Mouse (Mus musculus) frontal cortex, adult (tissue): ENCODE measurements at regions not wholly inside any gene's neighbourhood (a gene's known extent, or its start where the extent isn't known, plus 50 kb on each side); places are given as distances from the start of the nearest gene placed in this dataset.

Experiments
- ATAC-seq: cut with Nextera tagmentation; 2 replicates; pipeline ENCODE4 v1.9.2; 2017; ENCODE audit warnings: mild to moderate bottlenecking, moderate library complexity, mixed read lengths; ENCODE audit not compliant: low TSS enrichment

- ATAC-seq: no peak
Measured at GRCm38 (mm10) chr14:25052175-25052574, 406.8 kb upstream of the Zmiz1 start.

GRCm38 (mm10) chr14:25059351-25059750 lies 399.6 kb upstream of the Zmiz1 start:
- no peak for ATAC-seq

DNA sequence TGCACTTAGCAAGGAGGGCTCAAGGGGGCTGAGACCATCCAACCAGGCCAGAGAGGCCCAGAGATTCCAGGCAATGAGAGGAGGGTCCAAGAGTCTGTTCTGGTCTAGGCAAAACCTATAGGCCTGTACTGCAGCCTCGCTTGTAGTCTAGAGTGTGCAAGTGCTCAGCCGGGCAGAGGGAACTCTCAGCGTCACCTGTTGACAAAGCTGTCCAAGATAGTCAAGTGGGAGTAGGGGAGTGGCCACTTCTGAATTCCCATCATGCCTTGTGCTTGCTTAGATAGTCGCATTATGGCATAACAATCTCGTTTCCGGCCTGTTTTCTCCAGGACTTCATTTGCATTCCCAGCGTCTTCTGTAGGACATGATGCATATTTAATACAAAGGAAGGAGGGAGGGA lies 398.7 kb upstream of the Zmiz1 start:
- no peak for ATAC-seq

DNA sequence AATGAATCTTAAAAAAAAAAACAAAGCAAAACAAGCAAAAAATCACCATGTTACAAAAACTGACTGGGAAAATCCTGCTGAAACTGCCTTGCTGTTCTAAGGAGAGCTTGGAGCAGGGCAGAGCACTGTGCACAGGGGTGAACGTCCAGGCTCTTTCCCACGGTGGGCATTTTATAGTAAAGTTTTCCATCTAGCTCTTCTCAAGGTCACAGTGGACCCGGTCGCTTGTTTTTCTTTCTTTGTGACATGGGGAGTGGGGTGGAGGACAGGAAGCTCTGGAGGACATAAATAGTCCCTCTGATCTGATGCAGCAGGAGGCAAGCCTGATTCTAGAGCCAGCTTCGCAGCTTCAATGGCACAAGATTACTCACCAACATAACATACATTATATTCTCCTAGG lies 395.9 kb upstream of the Zmiz1 start:
- no peak for ATAC-seq

DNA sequence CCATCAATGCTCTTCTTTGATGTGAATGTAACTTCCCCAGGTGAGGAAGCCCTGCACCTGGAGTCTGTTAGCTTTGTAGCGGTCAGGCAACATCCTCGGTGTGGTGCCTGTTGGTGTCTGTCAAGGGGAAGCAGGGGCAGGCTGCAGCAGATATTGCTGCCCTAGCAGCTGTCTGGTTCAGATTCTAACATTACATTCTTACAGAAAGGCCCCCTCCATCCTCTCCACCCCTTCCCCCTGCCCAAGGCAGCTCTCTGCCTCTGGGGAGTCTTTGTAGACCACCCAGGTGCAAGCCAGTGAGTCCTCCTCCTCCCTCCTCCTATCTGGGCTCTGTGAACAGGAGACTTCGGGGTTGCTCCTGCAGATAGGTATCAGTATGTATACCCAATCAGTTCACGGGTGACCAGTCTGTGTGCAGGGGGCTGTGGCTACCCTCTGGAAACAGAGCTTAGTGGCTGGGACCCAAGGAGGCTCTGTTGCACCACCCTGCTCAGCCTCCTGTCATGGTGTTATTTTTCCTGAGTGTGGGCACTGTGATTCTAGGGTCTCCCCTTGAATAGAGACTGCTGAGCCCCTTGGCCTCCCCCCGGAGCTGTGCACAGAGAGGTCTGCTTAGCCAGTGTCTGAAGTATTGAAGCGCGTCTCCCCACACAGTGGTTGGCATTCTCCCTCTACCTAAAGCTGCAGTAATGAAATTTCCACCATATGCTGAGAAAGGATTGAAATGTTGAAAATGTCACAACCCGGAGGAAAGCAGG lies 394.6 kb upstream of the Zmiz1 start:
- ATAC-seq: no peak

GRCm38 (mm10) chr14:25067435-25067834 lies 391.6 kb upstream of the Zmiz1 start:
- no peak for ATAC-seq

- ATAC-seq: no peak
Measured at GRCm38 (mm10) chr14:25068430-25068829, 390.6 kb upstream of the Zmiz1 start.

GRCm38 (mm10) chr14:25073143-25073542 lies 385.8 kb upstream of the Zmiz1 start:
- no peak for ATAC-seq

GRCm38 (mm10) chr14:25074022-25074800 lies 384.8 kb upstream of the Zmiz1 start:
- ATAC-seq: peak; percentile 74

DNA sequence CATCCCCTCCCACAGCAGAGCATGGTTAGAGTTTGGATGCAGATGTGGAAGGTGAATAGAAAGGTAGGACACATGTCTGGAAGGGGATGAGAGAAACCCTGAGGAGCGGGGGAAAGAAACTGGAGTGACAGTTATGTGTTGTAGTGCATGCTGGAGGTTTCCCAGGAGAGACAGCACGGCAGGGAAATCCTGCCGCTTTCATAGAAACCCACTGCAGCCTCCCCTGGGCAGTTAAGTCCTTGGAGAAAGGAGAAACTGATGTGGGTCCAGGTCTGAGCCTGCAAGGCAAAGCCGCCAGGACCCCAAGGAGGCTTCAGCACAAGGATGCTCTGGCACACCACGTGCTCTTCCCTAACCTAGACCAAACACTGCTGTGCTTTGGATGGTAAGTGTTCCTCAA lies 384.1 kb upstream of the Zmiz1 start:
- peak; percentile 31; the same call in 1 of the 2 replicates for ATAC-seq

GRCm38 (mm10) chr14:25080431-25080830 lies 378.6 kb upstream of the Zmiz1 start:
- no peak for ATAC-seq

DNA sequence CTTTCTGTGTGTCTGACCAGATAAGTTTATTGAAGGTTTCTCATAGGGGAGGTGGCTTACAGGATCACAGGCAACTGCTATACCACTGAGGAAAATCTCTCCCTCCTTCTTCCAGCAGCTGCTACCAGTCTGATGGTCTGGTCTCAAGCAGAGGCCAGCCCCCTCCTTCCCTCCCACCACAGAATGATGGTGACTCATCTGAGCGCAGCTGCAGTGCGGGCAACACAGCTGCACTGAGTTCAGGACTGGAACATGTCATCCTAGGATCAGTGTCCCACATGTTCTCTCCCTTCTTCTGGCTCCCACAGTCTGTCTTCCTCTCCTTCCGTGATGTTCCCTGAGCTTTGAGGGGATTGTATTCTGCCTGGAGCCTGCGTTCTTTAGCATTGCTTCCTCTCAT lies 375.1 kb upstream of the Zmiz1 start:
- ATAC-seq: no peak

- no peak for ATAC-seq
Measured at GRCm38 (mm10) chr14:25096786-25097185, 362.2 kb upstream of the Zmiz1 start.

- no peak for ATAC-seq
Measured at GRCm38 (mm10) chr14:25105391-25105790, 353.6 kb upstream of the Zmiz1 start.

GRCm38 (mm10) chr14:25106451-25106850 lies 352.5 kb upstream of the Zmiz1 start:
- ATAC-seq: no peak

DNA sequence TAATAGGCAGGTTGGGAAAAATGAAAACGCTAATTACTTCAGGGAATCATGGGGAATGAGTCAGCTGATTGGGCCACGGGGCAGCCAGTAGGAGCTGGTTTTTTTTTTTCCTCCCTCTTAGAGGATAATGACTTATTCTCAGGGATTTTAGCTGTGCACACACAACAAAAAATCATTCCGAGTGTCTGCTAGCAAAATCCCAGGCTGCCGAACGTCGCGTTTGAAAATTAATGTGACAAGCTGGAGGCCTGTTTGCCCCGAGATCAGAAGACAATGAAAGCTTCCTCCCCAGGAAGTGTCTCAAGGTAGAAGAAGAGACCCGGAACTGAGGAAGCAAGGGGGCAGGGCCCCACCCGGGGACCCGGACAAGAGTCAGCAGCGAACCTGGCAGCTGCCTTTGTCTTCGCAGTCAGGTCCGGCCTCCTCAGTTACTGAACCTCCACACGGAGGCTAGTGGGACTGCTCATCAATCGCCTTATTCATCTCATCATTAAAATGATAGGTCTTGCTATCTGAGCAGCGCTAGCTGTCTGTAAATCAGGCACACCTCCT lies 350.8 kb upstream of the Zmiz1 start:
- ATAC-seq: no peak

GRCm38 (mm10) chr14:25108701-25109290 lies 350.2 kb upstream of the Zmiz1 start:
- no peak for ATAC-seq

DNA sequence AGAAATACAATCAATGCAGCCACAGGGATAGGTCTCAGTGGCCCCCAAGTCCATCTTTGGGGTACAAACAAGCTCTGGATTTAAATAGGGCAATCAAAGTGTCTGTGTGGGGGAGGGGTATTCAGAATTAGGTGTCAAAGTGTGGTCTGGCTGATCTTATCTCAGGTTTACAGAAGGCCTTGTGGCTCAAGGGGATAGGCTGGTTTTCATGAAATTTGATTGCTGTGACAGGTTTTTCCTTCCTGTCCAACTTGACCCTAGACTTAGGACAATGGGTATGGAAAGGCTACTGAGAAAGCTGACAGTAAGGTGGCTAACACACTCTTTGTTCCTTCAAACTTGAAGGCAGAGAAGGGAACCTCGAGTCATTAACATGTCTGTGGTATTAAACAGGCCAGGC lies 349.3 kb upstream of the Zmiz1 start:
- ATAC-seq: no peak

DNA sequence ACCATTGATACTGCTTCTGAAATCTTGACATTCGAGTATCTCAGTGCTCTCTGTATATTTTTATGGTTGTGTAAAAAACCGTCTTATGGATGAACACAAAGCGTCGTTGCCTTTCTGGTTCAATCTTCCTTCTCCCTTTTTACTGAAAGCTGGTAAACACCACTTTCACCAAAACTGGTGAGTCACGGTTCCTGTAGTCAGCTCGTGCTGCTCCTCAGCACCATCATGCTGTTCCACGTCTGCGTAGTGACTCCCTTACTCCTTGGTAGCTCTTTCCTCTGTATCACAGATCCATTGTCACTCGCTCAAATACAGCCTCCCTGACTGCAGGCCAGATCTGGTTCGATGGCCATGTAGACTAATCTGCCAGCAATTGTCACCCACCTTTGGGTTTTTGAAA lies 346.2 kb upstream of the Zmiz1 start:
- no peak for ATAC-seq

DNA sequence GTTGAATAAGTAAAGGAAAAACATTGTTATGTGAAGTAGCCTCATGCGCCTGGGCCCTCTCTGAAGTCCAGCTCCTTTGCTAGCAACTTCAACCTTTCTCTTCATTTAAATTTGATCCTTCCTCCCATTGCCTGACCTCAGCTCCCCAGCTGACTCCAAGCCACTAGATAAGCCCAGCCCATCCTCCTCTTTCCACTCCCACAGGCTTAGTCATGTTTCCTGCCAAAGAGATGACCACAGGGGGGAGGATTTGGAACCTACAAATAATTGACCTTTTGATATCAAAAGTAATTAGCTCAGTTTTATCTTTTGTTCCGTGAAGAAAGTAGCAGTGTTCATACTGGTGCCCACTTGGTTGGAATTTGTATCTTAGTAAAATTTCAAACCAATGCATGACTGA lies 345.7 kb upstream of the Zmiz1 start:
- ATAC-seq: no peak

- peak; percentile 67; the same call in 1 of the 2 replicates for ATAC-seq
Measured at GRCm38 (mm10) chr14:25116424-25116823, 342.6 kb upstream of the Zmiz1 start.

DNA sequence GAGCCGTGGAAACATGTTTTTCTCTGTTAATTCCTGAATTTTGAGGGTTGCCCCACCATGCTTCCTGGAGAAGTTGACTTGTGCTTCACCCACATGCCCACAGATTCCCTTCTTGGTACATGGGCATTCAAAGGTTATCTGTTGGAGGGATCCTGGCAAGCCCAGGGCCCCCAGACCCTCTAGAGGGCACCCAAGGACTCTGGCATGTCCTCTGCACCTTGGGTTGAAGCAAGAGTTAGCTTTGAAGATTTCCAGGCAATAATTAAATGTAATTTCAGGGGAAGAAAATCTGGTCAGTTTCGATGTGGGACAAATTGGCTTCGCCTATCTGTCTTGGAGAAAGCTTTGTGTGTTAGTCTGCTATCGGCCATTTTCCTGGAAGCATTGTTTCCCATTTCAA lies 339.0 kb upstream of the Zmiz1 start:
- ATAC-seq: no peak

DNA sequence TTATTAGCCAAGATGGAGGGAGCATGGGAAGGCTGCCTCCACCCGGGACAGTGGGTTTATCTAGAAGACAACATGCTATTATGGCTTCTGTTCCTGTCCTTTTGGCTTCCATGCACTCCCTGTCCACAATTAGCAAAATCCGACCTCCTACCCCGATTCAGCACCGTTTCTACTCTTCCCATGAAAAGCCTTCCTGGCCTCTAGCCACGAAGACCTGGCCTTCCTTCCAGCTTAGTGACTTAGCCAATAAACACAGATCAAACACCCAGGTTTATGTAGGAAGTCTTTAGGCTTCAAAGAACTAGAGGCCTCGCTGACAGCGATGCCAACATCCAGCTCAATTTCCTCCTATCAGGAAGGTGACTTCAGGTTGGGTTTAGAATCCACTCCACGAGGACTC lies 338.5 kb upstream of the Zmiz1 start:
- ATAC-seq: no peak
